Mouse (Mus musculus) stomach, embryonic 14.5 days (tissue): Measurements from ENCODE around the gene Kctd11. TPM values are rescaled to one million over a fixed set of nuclear protein-coding genes. Genes with fewer than 3 reads are reported as not detected.
"Not testable (repeated sequence)": the region's sequence is repeated elsewhere in the genome, so short reads cannot be mapped to it uniquely, and the experiment has no call there.

ENCODE experiments used
- ATAC-seq: fragments of 200-750 bp; cut with Nextera tagmentation; 2 replicates; pipeline ENCODE4 v1.8.0; 2017; ENCODE audit warnings: low read depth, moderate TSS enrichment; ENCODE audit not compliant: insufficient number of reproducible peaks, insufficient read depth, low FRiP score
- H3K27ac ChIP-seq: fragments of 300-500 bp; sonication (generic); 2 replicates; pipeline ENCODE4 v1.5.1; 2014; ENCODE audit warnings: mild to moderate bottlenecking, low read length, moderate library complexity, mixed read lengths
- H3K27me3 ChIP-seq: fragments of 300-500 bp; sonication (generic); 2 replicates; pipeline ENCODE4 v1.6.1; 2014; ENCODE audit warnings: low read length, control low read depth, mixed read lengths; ENCODE audit not compliant: control insufficient read depth, insufficient read depth
- H3K36me3 ChIP-seq: fragments of 300-500 bp; sonication (generic); 2 replicates; pipeline ENCODE4 v1.6.1; 2014; ENCODE audit warnings: mild to moderate bottlenecking, control low read depth, low read length, moderate library complexity, mixed read lengths; ENCODE audit not compliant: control insufficient read depth, insufficient read depth
- H3K4me1 ChIP-seq: fragments of 300-500 bp; sonication (generic); 2 replicates; pipeline ENCODE4 v1.6.1; 2014; ENCODE audit warnings: low read length, control low read depth, mixed read lengths; ENCODE audit not compliant: control insufficient read depth, insufficient read depth
- H3K4me2 ChIP-seq: fragments of 300-500 bp; sonication (generic); replicated peaks from 2 replicates; pipeline ENCODE4 v1.6.1; 2014; ENCODE audit warnings: low read depth, low read length, control low read depth
- H3K4me3 ChIP-seq: fragments of 300-500 bp; sonication (generic); 2 replicates; pipeline ENCODE4 v1.5.1; 2014; ENCODE audit warnings: low read depth, low read length, control low read depth
- H3K9ac ChIP-seq: fragments of 300-500 bp; sonication (generic); replicated peaks from 2 replicates; pipeline ENCODE4 v1.6.1; 2014; ENCODE audit warnings: low read depth, mild to moderate bottlenecking, control low read depth, low read length, moderate library complexity, mixed read lengths
- H3K9me3 ChIP-seq: fragments of 300-500 bp; sonication (generic); 2 replicates; pipeline ENCODE4 v1.6.1; 2016; ENCODE audit warnings: low read depth, low read length, control low read depth; ENCODE audit not compliant: control insufficient read depth
- WGBS: fragments of 180-500 bp; shearing (Covaris S2); extraction: QIAGEN DNeasy Blood & Tissue Kit; methylation state at CpG from one replicate; pipeline ENCODE4 v1.1.7; 2014; 5-methylcytosine and 5-hydroxymethylcytosine counted together
- polyA plus RNA-seq: library from polyadenylated mRNA; unstranded; fragments of >200 nt; fragmentation: Nextera tagmentation; extraction: Ambion mirVana; gene quantifications from 2 replicates; pipeline ENCODE4 v1.2.1, GENCODE M21; 2014

The Kctd11 gene
- polyA plus RNA-seq, 1 experiment from 2014 or later, result 5.0 TPM

- Histone ChIP-seq H3K4me2 (no peak overlapping the region), H3K36me3 (no peaks in the 10 kb centered on the region), H3K4me1 (peaks cover under 1% of the 10 kb centered on the region; the same call in 1 of the 2 replicates), H3K27me3 (no peaks in the 10 kb centered on the region), H3K9me3 (no peaks in the 10 kb centered on the region), H3K4me3 (no peak overlapping the region), H3K27ac (no peak overlapping the region), H3K9ac (no peak overlapping the region)
- WGBS, result 78% methylated on average over 2 of the region's 2 CpGs
- no peak for ATAC-seq
These were observed 10.7 kb downstream of the Kctd11 start for GRCm38 (mm10) chr11:69870289-69871069.

- ATAC-seq, result no peak
- no peaks in the 10 kb centered on the region for H3K4me1 ChIP-seq
- H3K27ac ChIP-seq, result no peak overlapping the region
- no peak overlapping the region for H3K4me3 ChIP-seq
- no peak overlapping the region for H3K4me2 ChIP-seq
- 63% methylated on average over 9 of the region's 9 CpGs for WGBS
- H3K36me3 ChIP-seq, result no peaks in the 10 kb centered on the region
- no peaks in the 10 kb centered on the region for H3K27me3 ChIP-seq
- H3K9me3 ChIP-seq, result no peaks in the 10 kb centered on the region
- H3K9ac ChIP-seq, result no peak overlapping the region
These were observed 13.9 kb downstream of the Kctd11 start for GRCm38 (mm10) chr11:69867335-69867734.

GRCm38 (mm10) chr11:69865561-69865960, 15.6 kb downstream of the Kctd11 start:
- no peaks in the 10 kb centered on the region for H3K9me3 ChIP-seq
- no peak overlapping the region for H3K27ac ChIP-seq
- H3K4me3 ChIP-seq, result no peak overlapping the region
- H3K4me2 ChIP-seq, result no peak overlapping the region
- 84% methylated on average over 9 of the region's 9 CpGs for WGBS
- H3K4me1 ChIP-seq, result no peaks in the 10 kb centered on the region
- H3K9ac ChIP-seq, result no peak overlapping the region
- no peak for ATAC-seq
- H3K27me3 ChIP-seq, result no peaks in the 10 kb centered on the region
- no peaks in the 10 kb centered on the region for H3K36me3 ChIP-seq

DNA sequence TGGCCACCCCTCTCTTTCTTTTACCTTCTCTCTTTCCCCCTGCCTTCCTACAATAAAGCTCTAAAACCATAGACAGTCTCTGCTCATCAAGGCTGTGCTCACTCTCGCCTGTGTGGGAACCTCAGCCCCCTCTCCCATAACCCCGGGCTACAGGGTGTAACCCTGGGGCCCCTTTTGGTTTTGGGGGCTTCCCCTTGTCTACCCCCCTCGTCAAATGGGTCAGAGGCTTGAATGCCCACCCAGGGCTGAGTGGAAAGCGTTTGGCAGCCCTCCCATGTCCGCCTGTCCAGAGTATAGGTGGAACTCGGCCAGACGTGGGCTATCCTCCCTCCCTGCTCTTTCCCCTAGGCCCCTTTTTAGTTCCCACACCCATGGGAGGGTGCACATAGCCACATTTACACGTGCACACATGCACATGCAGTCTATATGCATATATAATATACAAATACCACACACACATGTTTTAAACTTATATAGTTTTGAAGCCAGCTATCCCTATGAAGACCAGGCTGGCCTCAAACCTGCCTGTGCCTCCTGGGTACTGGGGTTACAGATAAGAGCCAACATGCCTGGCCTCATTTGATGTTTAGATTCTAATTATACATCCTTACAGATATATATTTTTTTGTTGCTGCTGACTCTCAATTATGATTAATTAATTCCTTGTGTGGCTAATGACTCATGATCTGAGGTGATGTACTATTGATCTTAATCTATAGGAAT, 16.9 kb downstream of the Kctd11 start:
- Histone ChIP-seq H3K36me3 (no peaks in the 10 kb centered on the region), H3K4me2 (no peak overlapping the region), H3K4me3 (no peak overlapping the region), H3K9ac (no peak overlapping the region), H3K4me1 (no peaks in the 10 kb centered on the region), H3K9me3 (no peaks in the 10 kb centered on the region), H3K27me3 (no peaks in the 10 kb centered on the region), H3K27ac (no peak overlapping the region)
- WGBS, result 52% methylated on average over 8 of the region's 8 CpGs
- no peak for ATAC-seq

DNA sequence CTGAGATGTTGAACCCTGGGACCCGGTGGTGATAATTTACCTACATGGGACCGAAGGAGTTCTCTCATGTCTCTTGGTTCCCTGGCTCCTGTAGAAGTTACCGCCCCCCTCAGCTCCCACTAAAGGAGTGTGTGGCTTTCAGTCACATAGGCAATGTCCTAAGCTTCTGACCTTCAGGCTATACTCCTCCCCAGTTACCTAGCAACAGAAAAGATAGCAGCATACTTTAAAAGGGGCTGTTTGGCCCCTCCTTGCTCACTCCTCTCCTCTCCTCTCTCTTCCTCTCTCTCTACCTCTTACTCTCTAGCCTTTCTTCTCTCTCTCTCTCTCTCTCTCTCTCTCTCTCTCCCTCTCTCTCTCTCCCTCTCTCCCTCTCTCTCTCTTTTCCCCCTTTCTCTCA, 17.5 kb downstream of the Kctd11 start:
- 66% methylated on average over 3 of the region's 3 CpGs for WGBS
- not testable (repeated sequence) for H3K36me3 ChIP-seq, H3K27ac ChIP-seq, H3K4me3 ChIP-seq, H3K27me3 ChIP-seq, H3K9me3 ChIP-seq, H3K4me2 ChIP-seq, ATAC-seq, H3K4me1 ChIP-seq, H3K9ac ChIP-seq

GRCm38 (mm10) chr11:69858113-69858998, 22.9 kb downstream of the Kctd11 start, which contains the start of gene Tnk1:
Tnk1 (minus strand) TSS chr11:69858730.
- Histone ChIP-seq H3K9ac (peak within 1 kb of the TSS; percentile 28; the same call in 1 of the 2 replicates), H3K4me3 (peak within 1 kb of the TSS; percentile 27), H3K27me3 (0 out of 2 replicates have a peak, but pooled peaks cover 4% of the 10 kb centered on the region), H3K36me3 (no peaks in the 10 kb centered on the region), H3K4me2 (peak within 1 kb of the TSS; percentile 35), H3K9me3 (no peaks in the 10 kb centered on the region), H3K4me1 (no peaks in the 10 kb centered on the region), H3K27ac (peak within 1 kb of the TSS; percentile 63; the same call in 1 of the 2 replicates)
- ATAC-seq, result peak; percentile 83
- WGBS, result 16% methylated on average over 30 of the region's 30 CpGs

- no peak overlapping the region for H3K4me2 ChIP-seq
- H3K9me3 ChIP-seq, result no peaks in the 10 kb centered on the region
- WGBS, result 35% methylated on average over 16 of the region's 16 CpGs
- no peak overlapping the region for H3K4me3 ChIP-seq
- no peak overlapping the region for H3K27ac ChIP-seq
- peaks cover 15% of the 10 kb centered on the region; the same call in 1 of the 2 replicates for H3K36me3 ChIP-seq
- H3K9ac ChIP-seq, result no peak overlapping the region
- 0 out of 2 replicates have a peak, but pooled peaks cover 4% of the 10 kb centered on the region for H3K27me3 ChIP-seq
- H3K4me1 ChIP-seq, result no peaks in the 10 kb centered on the region
- ATAC-seq, result no peak
These were observed 25.9 kb downstream of the Kctd11 start for GRCm38 (mm10) chr11:69855347-69855746.

DNA sequence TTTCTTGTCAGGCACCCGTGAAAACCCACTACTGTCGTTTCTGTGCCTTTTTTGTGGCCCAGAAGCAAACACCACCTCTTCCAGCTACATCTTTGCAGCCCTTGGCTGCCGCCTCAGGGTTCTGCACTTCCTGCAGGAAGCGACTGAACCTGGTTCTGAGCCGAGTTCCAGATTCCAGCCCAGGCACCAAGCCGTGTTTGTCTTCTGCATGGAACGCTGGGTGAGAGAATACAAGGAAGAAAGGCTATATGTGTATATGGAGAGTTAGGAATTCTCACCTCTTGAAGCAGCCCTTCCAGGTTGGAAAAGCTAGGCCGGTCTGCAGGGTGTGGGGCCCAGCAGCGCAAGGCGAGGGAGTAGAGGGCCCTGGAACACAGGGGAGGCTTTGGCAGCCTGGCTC, 26.5 kb downstream of the Kctd11 start:
- WGBS, result 78% methylated on average over 10 of the region's 10 CpGs

More for the DNA sequence above, 26.5 kb downstream of the Kctd11 start:
- H3K27ac ChIP-seq, result no peak overlapping the region
- no peak overlapping the region for H3K4me2 ChIP-seq
- H3K4me1 ChIP-seq, result no peaks in the 10 kb centered on the region
- ATAC-seq, result no peak
- H3K36me3 ChIP-seq, result peaks cover 22% of the 10 kb centered on the region; the same call in 1 of the 2 replicates
- no peaks in the 10 kb centered on the region for H3K9me3 ChIP-seq
- 0 out of 2 replicates have a peak, but pooled peaks cover 4% of the 10 kb centered on the region for H3K27me3 ChIP-seq
- no peak overlapping the region for H3K4me3 ChIP-seq
- no peak overlapping the region for H3K9ac ChIP-seq
